Mouse (Mus musculus): ENCODE measurements around the gene E030018B13Rik. TPM values are rescaled to one million over a fixed set of nuclear protein-coding genes. Genes with fewer than 3 reads are reported as not detected.
A peak's percentile ranks its signal among the peaks of the same experiment; 100 is the strongest.

E030018B13Rik gene
- total RNA-seq, 2 experiments from 2014 or later, result not detected

- DNase-seq, result no peak
Observed at GRCm38 (mm10) chr7:63897655-63898054, 19.0 kb upstream of the E030018B13Rik start.

DNA sequence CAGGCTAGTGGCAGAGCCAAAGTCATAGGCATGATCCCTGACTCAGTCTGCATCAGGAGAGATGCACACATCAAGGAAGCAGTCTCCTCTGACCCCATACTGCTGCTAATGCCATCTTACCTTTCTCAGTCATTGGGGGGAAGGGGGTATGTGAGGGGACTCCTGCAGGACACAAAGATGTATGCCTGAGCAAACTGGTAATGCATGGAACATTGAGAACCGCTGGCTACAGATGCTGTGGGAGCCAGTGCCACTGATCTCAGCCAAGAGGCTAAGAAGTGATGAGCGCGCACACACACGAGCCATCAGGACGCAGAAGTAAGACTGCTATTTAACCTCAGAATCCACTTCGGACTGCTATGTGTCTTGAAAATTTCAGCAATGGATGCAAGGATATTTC is 18.5 kb upstream of the E030018B13Rik start:
- DNase-seq, result no peak

DNA sequence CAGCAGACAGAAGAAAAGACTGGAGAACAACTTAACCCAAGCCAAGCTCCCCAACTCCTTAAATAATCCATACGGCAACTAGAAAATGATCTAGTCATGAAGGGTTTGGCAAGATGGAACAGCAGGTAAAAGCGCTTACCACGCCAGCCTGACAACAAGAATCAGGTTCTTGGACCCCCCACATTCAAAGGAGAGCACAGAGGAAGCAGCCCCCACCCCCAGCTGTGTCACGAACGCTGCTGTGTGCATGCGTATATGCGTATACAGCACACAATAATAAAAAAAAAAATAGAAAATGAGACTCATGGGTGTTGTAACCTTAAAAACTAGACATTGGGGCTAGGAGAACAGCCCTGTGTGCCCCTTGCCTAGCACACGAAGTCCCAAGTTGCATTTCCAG is 16.7 kb upstream of the E030018B13Rik start:
- no peak for DNase-seq

GRCm38 (mm10) chr7:63900411-63900810 is 16.2 kb upstream of the E030018B13Rik start:
- no peak for DNase-seq

- DNase-seq, result no peak
Observed at GRCm38 (mm10) chr7:63901346-63901745, 15.3 kb upstream of the E030018B13Rik start.

DNA sequence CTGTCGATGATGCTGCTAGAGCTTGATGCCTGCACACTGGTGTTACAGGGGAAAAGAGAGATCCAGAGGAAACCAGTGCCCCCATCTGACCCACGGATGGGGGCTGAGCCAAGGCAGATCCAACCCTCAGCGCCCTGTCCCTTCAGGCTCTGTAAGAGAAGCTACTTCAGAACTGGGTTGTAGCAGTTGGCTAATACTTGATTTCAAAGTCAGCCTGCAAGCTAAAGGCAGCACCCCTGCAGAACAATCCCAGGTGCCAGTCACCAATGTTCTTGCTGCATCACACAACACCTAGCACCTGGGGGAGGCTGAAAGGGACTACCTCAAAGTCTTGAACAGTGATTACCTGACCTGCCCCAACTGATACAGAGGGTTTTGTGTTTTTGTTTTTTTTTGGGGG is 14.7 kb upstream of the E030018B13Rik start:
- DNase-seq, result no peak

DNA sequence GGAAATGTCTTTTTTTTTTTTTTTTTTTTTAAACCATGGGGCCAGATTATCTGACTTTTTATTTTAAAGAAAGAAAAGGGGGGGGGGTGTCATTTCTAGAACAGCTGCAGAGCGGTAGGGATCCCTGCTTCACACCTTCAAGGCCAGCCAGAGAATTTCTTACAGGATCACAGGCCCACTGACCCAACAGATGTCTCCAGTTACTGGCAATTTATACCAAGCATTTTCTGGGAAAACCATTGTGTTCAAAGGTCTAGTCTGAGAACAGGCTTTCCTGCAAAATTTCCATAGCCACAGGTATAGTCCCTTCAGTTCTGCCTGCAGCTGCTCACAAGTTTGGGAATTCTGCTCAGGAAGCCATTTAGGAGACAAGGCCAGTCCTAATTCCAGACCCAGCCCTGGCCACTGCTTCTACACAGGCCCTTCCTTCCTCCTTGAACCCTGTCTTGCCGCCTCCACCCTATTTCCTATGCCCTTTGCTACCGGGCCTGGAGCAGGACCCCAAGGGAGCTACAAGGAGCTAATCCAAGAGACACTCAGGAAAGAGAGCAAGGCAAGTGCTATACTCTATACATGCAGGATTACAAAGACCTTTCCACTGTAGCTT is 13.9 kb upstream of the E030018B13Rik start:
- peak in 1 of 2 experiments; percentile 69 for DNase-seq

- peak in 1 of 2 experiments; percentile 61 for DNase-seq
Observed at GRCm38 (mm10) chr7:63903635-63904380, 12.8 kb upstream of the E030018B13Rik start.

DNA sequence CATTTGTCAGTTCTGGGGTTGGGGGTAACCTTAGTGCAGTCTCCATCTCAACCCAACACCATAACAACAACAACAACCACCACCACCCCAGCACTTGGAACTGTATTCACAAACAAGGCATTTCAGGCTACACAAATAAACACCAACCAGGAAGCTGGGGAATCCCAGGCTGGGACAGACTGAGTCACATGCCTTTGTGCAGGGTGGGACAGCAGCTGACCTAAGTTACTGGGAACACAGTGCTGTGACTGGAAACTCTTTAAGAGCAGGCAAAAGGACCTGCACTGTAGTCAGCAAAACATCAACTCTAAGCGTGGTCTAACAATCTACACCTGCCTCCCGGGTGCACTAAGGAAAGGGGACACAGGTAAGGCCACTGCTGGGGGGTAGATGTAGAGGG is 11.5 kb upstream of the E030018B13Rik start:
- DNase-seq, result peak; percentile 87 to 92

GRCm38 (mm10) chr7:63905642-63906041 is 11.0 kb upstream of the E030018B13Rik start:
- peak in 1 of 2 experiments; percentile 68 for DNase-seq

DNA sequence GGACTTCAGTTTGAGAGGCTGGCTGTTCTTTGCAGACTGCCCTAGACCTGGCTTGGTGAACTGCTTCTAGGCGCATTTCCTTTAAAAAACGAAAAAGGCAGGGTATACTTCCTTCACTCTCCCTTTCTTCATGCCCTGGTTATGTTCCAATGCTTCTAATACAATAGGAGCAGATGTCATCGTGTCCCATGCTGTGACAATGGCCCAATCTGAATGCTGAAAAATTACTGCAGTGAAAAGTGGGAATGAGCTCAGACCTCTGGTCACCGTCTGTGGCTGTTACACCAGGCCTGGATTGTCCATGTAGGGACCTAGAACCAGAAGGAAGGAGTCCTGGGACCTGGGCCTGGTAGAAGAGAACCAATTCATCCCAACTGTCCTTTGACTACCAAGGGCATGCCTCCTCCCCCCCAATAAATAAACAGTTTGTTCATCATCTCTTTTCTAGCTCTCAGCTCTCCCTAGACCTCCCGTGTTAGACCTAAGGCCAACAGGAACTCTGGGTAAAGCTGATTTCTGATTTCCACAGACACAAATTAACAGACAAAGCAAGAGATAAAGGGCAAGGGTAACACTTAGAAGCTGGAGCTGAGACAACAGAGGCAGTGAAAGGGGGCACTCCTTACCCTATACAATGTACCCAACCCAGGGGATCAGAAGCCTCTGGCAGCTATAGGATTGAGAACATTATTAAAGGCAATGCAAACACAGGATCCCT is 8.7 kb upstream of the E030018B13Rik start:
- DNase-seq, result no peak

DNA sequence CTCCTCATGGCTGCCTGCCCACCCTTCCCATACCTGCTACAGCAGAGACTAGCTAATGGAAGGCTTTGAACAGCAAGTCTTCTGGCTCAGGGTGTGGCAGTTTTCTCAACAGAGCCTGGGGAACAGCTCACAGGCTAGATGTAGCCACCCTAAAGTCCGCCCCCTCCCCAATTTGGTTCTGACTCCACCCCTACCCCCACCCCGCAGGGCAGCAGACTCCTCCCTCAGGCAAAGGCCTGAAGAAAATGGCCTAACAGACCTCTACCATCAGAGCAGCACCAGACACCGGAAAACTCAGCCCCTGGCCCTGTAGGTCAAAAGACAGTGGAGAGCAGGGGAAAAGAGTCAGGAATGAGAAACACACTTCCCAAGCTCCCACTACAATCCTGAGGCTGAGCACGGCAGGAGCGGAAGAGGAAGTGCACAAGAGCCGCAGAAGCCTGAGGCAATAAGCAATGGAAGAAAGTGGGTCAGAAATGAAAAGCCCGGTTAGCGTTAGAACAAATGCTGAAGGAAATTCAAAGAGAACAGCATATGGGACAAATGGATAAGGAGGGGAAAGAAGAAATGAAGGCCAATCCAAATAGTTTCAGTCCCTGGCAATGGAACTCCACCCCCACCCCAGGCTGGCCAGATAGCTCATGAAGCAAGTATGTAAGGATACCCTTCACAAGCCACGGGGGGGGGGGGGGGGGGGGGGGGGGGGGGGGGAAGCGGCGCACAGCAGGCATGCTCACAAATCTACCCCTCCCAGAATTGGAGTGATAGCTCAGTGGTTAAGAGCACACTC is 8.0 kb upstream of the E030018B13Rik start:
- no peak for DNase-seq

GRCm38 (mm10) chr7:63910225-63910624 is 6.4 kb upstream of the E030018B13Rik start:
- no peak for DNase-seq

DNA sequence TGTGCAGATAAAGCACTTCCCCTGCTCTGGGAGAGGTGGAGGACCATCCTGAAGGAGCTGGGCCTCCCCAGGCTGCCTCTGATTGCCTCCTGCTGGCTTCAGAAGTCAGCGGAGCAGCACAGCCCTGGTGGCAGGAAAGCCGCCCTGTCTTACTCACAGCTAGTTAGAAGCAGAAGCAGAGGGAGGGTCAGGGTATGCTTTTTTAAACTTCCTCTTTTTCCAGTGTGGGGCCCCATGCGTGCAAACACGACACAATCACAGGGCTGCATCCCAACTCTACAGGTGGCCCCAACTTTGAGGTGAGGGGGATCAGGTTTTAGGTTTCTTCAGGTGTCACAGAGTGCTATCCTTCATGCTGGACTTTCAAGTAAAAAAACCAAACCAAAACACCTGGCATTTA is 5.7 kb upstream of the E030018B13Rik start:
- peak in 1 of 2 experiments; percentile 82 for DNase-seq

- DNase-seq, result peak; percentile 93 to 96
Observed at GRCm38 (mm10) chr7:63911383-63912233, 5.0 kb upstream of the E030018B13Rik start.

GRCm38 (mm10) chr7:63912234-63912810 is 4.3 kb upstream of the E030018B13Rik start:
- peak in 1 of 2 experiments; percentile 77 for DNase-seq

- DNase-seq, result no peak
Observed at GRCm38 (mm10) chr7:63912924-63913723, 3.5 kb upstream of the E030018B13Rik start.

GRCm38 (mm10) chr7:63913724-63914692 is 2.6 kb upstream of the E030018B13Rik start:
- no peak for DNase-seq

- no peak for DNase-seq
Observed at GRCm38 (mm10) chr7:63914891-63915290, 1.8 kb upstream of the E030018B13Rik start.

Measured in heart, adult 18-20 months (tissue).